Mouse (Mus musculus): ENCODE measurements around the gene Dact2.

GRCm38 (mm10) chr17:14207093-14207561, 3.0 kb upstream of the Dact2 start:
- TF ChIP-seq POLR2A (IDR thresholded peaks at IDR 0.05; ENCODE audit: borderline replicate concordance, low read depth, low read length) (no peak), CTCF (IDR thresholded peaks at IDR 0.05; ENCODE audit: low read depth, low read length) (no peak)

Measured in bone marrow macrophage, adult 2 months (primary cell).